Mouse (Mus musculus) cerebellum, postnatal 4 days (tissue): ENCODE measurements around the gene Gm904.
"Not testable (repeated sequence)": the region's sequence is repeated elsewhere in the genome, so short reads cannot be mapped to it uniquely, and the experiment has no call there.

Experiments used
- DNase-seq, 2 experiments: peaks; one replicate each; pipeline ENCODE4 v3.0.0; 2022; ENCODE audit warnings: low spot score in 2 of 2, mixed read lengths in 1 of 2

Gm904 gene

GRCm38 (mm10) chr13:50642928-50643327 is at the start of gene Gm904:
Gene Gm904 (plus strand): TSS chr13:50643228.
- not testable (repeated sequence) for DNase-seq

GRCm38 (mm10) chr13:50648771-50649170 is 5.7 kb downstream of the Gm904 start:
- not testable (repeated sequence) for DNase-seq
